Mouse (Mus musculus): ENCODE measurements around the gene Atg3. TPM values are rescaled to one million over a fixed set of nuclear protein-coding genes. Genes with fewer than 3 reads are reported as not detected.
A peak's percentile ranks its signal among the peaks of the same experiment; 100 is the strongest.

The Atg3 gene
- polyA plus RNA-seq, 1 experiment from 2014 or later: 37.4 TPM

DNA sequence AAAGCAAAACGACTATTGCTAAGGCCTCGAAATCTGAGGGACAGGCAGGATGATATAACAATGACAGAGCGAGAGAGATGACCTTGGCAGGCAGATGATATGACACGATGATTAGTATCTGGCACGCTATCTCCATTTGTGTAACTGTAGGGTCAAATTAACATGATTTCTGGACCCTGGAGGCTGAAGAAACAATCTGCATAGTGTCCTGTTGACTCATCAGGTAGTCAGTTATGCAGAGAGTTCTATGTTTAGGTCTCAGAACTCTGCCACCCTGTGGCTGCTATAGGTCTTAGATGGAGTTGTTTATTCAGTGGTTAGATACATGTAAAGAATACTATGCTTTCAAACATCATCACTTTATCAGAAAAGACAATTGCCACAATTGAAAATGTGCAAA, 16.9 kb upstream of the Atg3 start:
- ATAC-seq: no peak
- no peaks in the 10 kb centered on the region for H3K9me3 ChIP-seq (ENCODE audit: control insufficient read depth, low read length)
- no peaks in the 10 kb centered on the region for H3K27me3 ChIP-seq (replicated peaks; ENCODE audit: control insufficient read depth, insufficient read depth, low read length)
- no peaks in the 10 kb centered on the region for H3K4me1 ChIP-seq (ENCODE audit: control insufficient read depth, insufficient read depth, low read length)
- H3K27ac ChIP-seq (ENCODE audit: low read length): no peak overlapping the region
- 95% methylated on average over 5 of the region's 5 CpGs for whole genome bisulfite sequencing
- no peak overlapping the region for H3K4me3 ChIP-seq (ENCODE audit: low read length)
- H3K9ac ChIP-seq (ENCODE audit: low read depth, low read length): no peak overlapping the region
- H3K36me3 ChIP-seq (ENCODE audit: control insufficient read depth, insufficient read depth, low read length): peaks cover 9% of the 10 kb centered on the region
- no peak overlapping the region for H3K4me2 ChIP-seq (ENCODE audit: low read depth, low read length)

DNA sequence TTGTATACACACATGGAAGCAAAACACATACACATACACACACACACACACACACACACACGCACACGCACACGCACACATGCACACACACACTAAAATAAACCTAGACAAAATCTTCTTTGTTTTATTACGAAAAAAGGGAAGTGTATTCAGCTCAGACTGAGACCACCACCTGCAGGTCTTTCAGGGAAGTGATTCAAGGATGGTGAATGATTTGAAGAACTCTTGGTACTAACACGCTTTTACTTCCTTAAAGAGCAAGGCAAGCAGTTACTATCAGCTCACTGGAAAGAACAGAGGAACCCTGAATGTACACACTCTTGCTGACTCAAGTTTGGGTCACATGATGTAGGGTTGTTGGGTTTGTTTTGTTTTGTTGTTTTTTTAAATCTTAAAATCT, 16.0 kb upstream of the Atg3 start:
- no peak overlapping the region for H3K9ac ChIP-seq (ENCODE audit: low read depth, low read length)
- no peaks in the 10 kb centered on the region for H3K27me3 ChIP-seq (replicated peaks; ENCODE audit: control insufficient read depth, insufficient read depth, low read length)
- no peak overlapping the region for H3K4me3 ChIP-seq (ENCODE audit: low read length)
- H3K4me1 ChIP-seq (ENCODE audit: control insufficient read depth, insufficient read depth, low read length): no peaks in the 10 kb centered on the region
- H3K36me3 ChIP-seq (ENCODE audit: control insufficient read depth, insufficient read depth, low read length): peaks cover 9% of the 10 kb centered on the region
- H3K9me3 ChIP-seq (ENCODE audit: control insufficient read depth, low read length): no peaks in the 10 kb centered on the region
- no peak for ATAC-seq
- no peak overlapping the region for H3K4me2 ChIP-seq (ENCODE audit: low read depth, low read length)
- H3K27ac ChIP-seq (ENCODE audit: low read length): no peak overlapping the region
- 91% methylated on average over 5 of the region's 5 CpGs for whole genome bisulfite sequencing

GRCm38 (mm10) chr16:45145119-45145518, 13.5 kb upstream of the Atg3 start:
- H3K4me2 ChIP-seq (ENCODE audit: low read depth, low read length): no peak overlapping the region
- 78% methylated on average over 6 of the region's 6 CpGs for WGBS
- no peaks in the 10 kb centered on the region for H3K9me3 ChIP-seq (ENCODE audit: control insufficient read depth, low read length)
- no peak overlapping the region for H3K4me3 ChIP-seq (ENCODE audit: low read length)
- H3K36me3 ChIP-seq (ENCODE audit: control insufficient read depth, insufficient read depth, low read length): peaks cover 9% of the 10 kb centered on the region
- no peaks in the 10 kb centered on the region for H3K27me3 ChIP-seq (replicated peaks; ENCODE audit: control insufficient read depth, insufficient read depth, low read length)
- no peaks in the 10 kb centered on the region for H3K4me1 ChIP-seq (ENCODE audit: control insufficient read depth, insufficient read depth, low read length)
- no peak overlapping the region for H3K27ac ChIP-seq (ENCODE audit: low read length)
- ATAC-seq: no peak
- no peak overlapping the region for H3K9ac ChIP-seq (ENCODE audit: low read depth, low read length)

GRCm38 (mm10) chr16:45148488-45149082, 10.0 kb upstream of the Atg3 start:
- H3K27ac ChIP-seq (ENCODE audit: low read length): no peak overlapping the region
- no peak overlapping the region for H3K4me3 ChIP-seq (ENCODE audit: low read length)
- no peak overlapping the region for H3K9ac ChIP-seq (ENCODE audit: low read depth, low read length)
- no peaks in the 10 kb centered on the region for H3K4me1 ChIP-seq (ENCODE audit: control insufficient read depth, insufficient read depth, low read length)
- no peak for ATAC-seq
- H3K27me3 ChIP-seq (replicated peaks; ENCODE audit: control insufficient read depth, insufficient read depth, low read length): no peaks in the 10 kb centered on the region
- no peaks in the 10 kb centered on the region for H3K9me3 ChIP-seq (ENCODE audit: control insufficient read depth, low read length)
- 93% methylated on average over 10 of the region's 10 CpGs for WGBS
- H3K36me3 ChIP-seq (ENCODE audit: control insufficient read depth, insufficient read depth, low read length): peaks cover 6% of the 10 kb centered on the region
- no peak overlapping the region for H3K4me2 ChIP-seq (ENCODE audit: low read depth, low read length)

GRCm38 (mm10) chr16:45154741-45155250, 3.8 kb upstream of the Atg3 start:
- no peaks in the 10 kb centered on the region for H3K9me3 ChIP-seq (ENCODE audit: control insufficient read depth, low read length)
- H3K4me1 ChIP-seq (ENCODE audit: control insufficient read depth, insufficient read depth, low read length): peaks cover 4% of the 10 kb centered on the region; the same call in 1 of the 2 replicates
- H3K27ac ChIP-seq (ENCODE audit: low read length): no peak overlapping the region
- no peaks in the 10 kb centered on the region for H3K27me3 ChIP-seq (replicated peaks; ENCODE audit: control insufficient read depth, insufficient read depth, low read length)
- ATAC-seq: no peak
- 85% methylated on average over 3 of the region's 3 CpGs for WGBS
- H3K4me2 ChIP-seq (ENCODE audit: low read depth, low read length): no peak overlapping the region
- no peak overlapping the region for H3K4me3 ChIP-seq (ENCODE audit: low read length)
- H3K9ac ChIP-seq (ENCODE audit: low read depth, low read length): no peak overlapping the region
- peaks cover 4% of the 10 kb centered on the region; the same call in 1 of the 2 replicates for H3K36me3 ChIP-seq (ENCODE audit: control insufficient read depth, insufficient read depth, low read length)

- Histone ChIP-seq H3K36me3 (ENCODE audit: control insufficient read depth, insufficient read depth, low read length) (no peaks in the 10 kb centered on the region), H3K9me3 (ENCODE audit: control insufficient read depth, low read length) (no peaks in the 10 kb centered on the region), H3K4me2 (ENCODE audit: low read depth, low read length) (peak overlapping the region; percentile 61), H3K4me3 (ENCODE audit: low read length) (peak overlapping the region; percentile 93), H3K9ac (ENCODE audit: low read depth, low read length) (peak overlapping the region; percentile 94), H3K27ac (ENCODE audit: low read length) (peak overlapping the region; percentile 94), H3K4me1 (ENCODE audit: control insufficient read depth, insufficient read depth, low read length) (peaks cover 4% of the 10 kb centered on the region; the same call in 1 of the 2 replicates), H3K27me3 (replicated peaks; ENCODE audit: control insufficient read depth, insufficient read depth, low read length) (no peaks in the 10 kb centered on the region)
- under 1% methylated on average over 20 of the region's 20 CpGs for WGBS
- peak; percentile 75 for ATAC-seq
Observed at GRCm38 (mm10) chr16:45158136-45158521, 456 bp upstream of the Atg3 start.

DNA sequence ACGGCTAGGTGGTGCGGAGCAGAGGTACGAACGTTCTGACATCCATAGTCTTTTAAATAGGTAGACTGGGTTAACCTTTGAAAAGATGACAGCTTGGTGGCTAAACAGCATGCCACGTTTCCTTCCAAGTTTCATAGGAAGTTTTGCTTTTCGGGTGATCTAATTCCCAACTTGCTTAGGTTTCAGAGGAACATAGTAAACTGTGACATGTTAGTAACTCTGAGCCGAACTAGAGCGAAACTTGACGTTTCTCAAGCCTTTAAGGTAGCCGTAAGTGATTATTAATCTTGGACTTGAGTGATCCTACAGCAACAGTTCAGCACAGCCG, 768 bp downstream of the Atg3 start:
- Histone ChIP-seq H3K9ac (ENCODE audit: low read depth, low read length) (peak overlapping the region; percentile 94), H3K4me3 (ENCODE audit: low read length) (peak overlapping the region; percentile 93), H3K27me3 (replicated peaks; ENCODE audit: control insufficient read depth, insufficient read depth, low read length) (no peaks in the 10 kb centered on the region), H3K4me2 (ENCODE audit: low read depth, low read length) (peak overlapping the region; percentile 64), H3K36me3 (ENCODE audit: control insufficient read depth, insufficient read depth, low read length) (no peaks in the 10 kb centered on the region), H3K27ac (ENCODE audit: low read length) (peak overlapping the region; percentile 94), H3K9me3 (ENCODE audit: control insufficient read depth, low read length) (no peaks in the 10 kb centered on the region), H3K4me1 (ENCODE audit: control insufficient read depth, insufficient read depth, low read length) (peaks cover 4% of the 10 kb centered on the region; the same call in 1 of the 2 replicates)
- no peak for ATAC-seq
- WGBS: 3% methylated on average over 11 of the region's 11 CpGs

DNA sequence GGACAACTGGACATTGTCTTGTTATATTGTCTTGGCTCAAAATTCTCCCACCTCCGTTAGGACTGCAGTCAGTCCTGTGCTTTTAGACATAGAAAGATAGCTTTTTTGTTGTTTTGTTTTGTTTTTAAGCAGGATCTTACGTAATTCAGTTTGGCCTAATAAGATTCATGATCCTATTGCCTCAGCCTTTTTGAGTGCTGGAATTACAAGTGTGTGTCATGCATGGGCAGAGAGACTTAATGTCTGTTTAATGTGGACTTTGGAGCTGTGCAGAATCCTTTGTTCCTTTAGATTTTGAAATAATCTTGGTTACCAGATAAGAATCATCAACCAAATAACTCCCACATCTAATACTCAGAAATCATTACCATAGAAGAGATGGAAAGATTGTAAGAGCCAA, 20.0 kb downstream of the Atg3 start:
- Histone ChIP-seq H3K27ac (ENCODE audit: low read length) (no peak overlapping the region), H3K4me1 (ENCODE audit: control insufficient read depth, insufficient read depth, low read length) (no peaks in the 10 kb centered on the region), H3K36me3 (ENCODE audit: control insufficient read depth, insufficient read depth, low read length) (no peaks in the 10 kb centered on the region), H3K27me3 (replicated peaks; ENCODE audit: control insufficient read depth, insufficient read depth, low read length) (no peaks in the 10 kb centered on the region), H3K9ac (ENCODE audit: low read depth, low read length) (no peak overlapping the region), H3K4me3 (ENCODE audit: low read length) (no peak overlapping the region), H3K4me2 (ENCODE audit: low read depth, low read length) (no peak overlapping the region), H3K9me3 (ENCODE audit: control insufficient read depth, low read length) (no peaks in the 10 kb centered on the region)
- WGBS: 87% methylated on average over 2 of the region's 2 CpGs
- ATAC-seq: no peak

DNA sequence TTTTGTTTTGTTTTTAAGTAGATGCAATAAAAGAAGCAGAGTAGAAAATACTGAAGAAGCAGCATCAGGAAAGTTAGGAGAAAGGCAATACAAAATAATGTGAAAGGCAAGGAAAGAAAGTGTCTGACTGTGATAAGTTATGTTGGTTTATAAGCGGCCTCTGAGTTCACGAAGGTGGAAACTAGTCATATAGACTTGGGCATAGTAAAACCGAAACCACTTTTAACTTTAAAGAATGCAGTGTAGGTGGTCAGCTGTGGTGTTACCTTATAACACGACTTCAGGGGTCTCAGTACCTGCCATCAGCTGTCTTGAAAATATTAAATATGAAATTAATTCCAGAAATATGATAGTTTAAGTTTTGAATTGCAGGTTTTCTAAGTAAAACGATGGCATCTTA, 23.2 kb downstream of the Atg3 start:
- 92% methylated on average over 5 of the region's 5 CpGs for WGBS
- no peak for ATAC-seq
- Histone ChIP-seq H3K4me1 (ENCODE audit: control insufficient read depth, insufficient read depth, low read length) (no peaks in the 10 kb centered on the region), H3K27me3 (replicated peaks; ENCODE audit: control insufficient read depth, insufficient read depth, low read length) (no peaks in the 10 kb centered on the region), H3K9me3 (ENCODE audit: control insufficient read depth, low read length) (no peaks in the 10 kb centered on the region), H3K4me2 (ENCODE audit: low read depth, low read length) (no peak overlapping the region), H3K27ac (ENCODE audit: low read length) (no peak overlapping the region), H3K4me3 (ENCODE audit: low read length) (no peak overlapping the region), H3K9ac (ENCODE audit: low read depth, low read length) (no peak overlapping the region), H3K36me3 (ENCODE audit: control insufficient read depth, insufficient read depth, low read length) (no peaks in the 10 kb centered on the region)

DNA sequence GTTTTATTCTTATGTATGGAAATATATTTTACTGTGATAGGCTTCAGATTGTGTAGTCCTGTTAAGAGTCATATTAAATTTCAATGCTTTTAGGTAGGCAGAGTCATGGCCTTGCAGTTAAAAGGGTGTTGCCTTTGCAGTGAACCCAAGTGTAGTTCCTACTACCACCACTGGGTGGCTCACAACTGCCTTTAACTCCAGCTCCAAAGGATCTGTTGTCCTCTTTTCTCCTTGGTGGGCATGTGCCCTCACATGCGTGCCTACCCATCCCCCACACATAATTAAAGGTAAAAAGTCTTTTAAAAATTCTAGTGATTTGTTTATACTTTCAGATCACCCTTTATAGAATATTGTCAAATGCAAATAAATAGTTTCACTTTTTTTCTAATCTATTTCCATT, 34.0 kb downstream of the Atg3 start:
- WGBS: 0% methylated on average over 1 of the region's 1 CpGs
- Histone ChIP-seq H3K36me3 (ENCODE audit: control insufficient read depth, insufficient read depth, low read length) (0 out of 2 replicates have a peak, but pooled peaks cover 2% of the 10 kb centered on the region), H3K27me3 (replicated peaks; ENCODE audit: control insufficient read depth, insufficient read depth, low read length) (no peaks in the 10 kb centered on the region), H3K4me2 (ENCODE audit: low read depth, low read length) (no peak overlapping the region), H3K4me3 (ENCODE audit: low read length) (no peak overlapping the region), H3K9me3 (ENCODE audit: control insufficient read depth, low read length) (no peaks in the 10 kb centered on the region), H3K27ac (ENCODE audit: low read length) (no peak overlapping the region), H3K4me1 (ENCODE audit: control insufficient read depth, insufficient read depth, low read length) (no peaks in the 10 kb centered on the region), H3K9ac (ENCODE audit: low read depth, low read length) (no peak overlapping the region)
- ATAC-seq: no peak
